Mouse (Mus musculus): ENCODE results near the gene Mef2d.
A peak's percentile ranks its signal among the peaks of the same experiment; 100 is the strongest.
"Not testable (repeated sequence)": the region's sequence is repeated elsewhere in the genome, so short reads cannot be mapped to it uniquely, and the experiment has no call there.

The Mef2d gene

DNA sequence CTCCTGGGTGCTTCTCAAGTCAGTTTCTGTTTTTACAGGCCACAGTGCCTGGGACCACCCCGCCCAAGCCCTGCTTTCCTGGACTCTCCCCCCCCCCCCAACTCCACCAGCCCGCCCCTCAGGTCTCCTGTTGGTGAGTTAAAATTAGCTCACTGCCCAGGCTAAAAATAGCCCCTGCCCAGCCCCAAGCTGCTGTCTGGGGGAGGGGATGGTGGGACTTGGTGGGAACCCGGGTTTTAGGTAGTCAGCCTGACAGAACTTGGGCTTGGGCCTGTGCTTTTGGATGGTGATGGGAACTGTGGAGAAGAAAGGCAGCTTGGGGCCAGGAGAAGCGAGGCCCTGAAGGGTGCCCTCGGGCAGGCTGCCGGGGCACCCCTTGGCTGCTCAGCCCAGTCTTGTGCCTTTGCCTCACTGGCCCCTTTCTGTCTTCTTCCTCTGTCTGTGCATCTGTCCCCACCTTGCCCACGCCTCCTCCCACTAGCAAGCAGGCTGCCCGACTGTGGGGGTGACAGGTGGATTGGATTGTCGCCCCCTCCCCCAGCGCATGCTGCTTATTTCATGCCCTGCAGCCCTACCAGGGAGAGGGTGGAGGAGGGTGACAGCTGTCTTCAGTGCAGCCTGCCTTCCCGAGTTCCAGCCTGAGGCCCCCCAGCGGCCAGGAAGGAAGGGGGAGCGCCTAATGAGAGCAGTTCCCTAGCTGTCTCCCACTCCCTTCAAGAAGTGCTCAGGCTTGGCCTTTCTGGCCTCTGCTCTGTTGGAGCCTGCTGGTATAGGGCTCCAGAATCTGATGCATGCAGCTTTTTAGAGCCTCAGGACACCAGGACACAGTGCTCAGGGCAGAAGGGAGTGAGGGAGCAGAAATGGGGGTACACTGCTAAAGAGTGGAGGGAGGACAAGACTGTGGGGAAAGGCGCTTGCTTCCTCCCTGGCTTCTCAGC is 8.2 kb downstream of the Mef2d start:
- DNase-seq (ENCODE audit: low spot score), result no peak

DNA sequence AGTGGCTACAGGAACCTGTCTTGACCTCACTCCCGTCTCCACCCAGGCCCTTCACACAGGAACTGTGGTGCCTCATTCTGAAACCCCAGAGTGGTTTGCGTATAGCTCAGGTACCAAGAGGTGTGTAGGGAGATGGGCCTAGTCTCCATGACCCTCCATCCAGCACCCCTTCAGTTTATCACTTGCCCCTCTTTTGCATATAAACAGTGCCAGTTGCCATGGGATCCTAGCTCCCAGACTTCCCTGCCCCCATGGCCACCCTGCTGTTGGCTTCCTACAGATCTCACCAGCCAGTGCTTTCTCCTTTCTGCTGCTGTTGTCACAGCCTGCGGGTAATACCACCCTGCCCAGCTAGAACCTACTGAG is 8.8 kb downstream of the Mef2d start:
- DNase-seq (ENCODE audit: low spot score), result no peak

DNA sequence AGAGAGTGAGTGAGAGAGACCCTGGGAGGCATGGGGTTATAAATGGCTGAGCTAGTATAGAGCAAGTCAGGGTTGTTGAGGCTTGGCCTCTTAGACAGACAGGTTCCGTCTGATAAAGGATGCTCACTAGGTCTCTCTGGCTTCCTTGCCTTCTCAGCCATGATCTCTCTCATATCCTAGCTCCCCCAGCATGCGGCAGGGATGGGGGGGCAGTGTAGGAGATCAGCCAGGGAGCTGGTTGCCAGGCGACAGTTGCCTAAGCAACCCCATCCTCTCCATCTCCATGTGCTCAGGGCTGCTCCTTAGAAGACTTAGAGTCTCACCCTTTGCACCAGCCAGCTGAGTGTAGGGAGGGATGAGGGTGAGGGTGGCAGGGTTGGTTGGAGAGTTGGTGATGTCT is 9.9 kb downstream of the Mef2d start:
- DNase-seq (ENCODE audit: low spot score), result no peak

DNA sequence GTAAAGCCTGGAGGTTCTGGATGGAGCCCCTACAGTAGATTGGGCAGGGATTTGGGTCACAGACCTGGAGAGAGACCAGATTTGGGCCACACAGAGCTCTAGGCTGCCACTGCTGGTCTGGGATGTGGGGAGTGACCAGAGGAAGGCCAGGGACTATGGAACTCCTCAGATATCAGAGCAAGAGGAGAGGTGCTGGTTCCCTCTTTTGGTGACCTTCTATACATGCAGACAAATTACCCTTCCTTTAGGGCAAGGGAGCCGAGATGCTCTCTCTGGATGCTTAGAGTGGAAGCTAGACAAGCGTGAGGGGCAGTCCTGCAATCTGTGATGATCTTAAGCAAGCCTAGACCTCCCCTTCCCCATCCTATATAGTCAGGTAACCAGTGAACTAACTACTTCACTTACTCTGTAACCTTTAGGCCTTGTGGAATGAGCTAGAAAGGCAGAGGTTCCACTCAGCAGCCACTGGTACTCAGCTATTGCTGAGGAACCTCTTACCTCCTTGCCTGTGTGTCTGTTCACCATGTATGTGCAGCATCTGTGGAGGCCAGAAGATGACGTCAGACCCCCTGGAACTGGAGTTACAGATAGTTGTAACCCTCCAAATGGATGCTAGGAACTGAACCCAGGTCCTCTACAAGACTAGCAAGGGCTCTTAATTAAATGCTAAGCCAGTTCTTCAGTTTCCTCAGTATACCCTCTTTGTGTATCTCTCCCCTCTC is 11.3 kb downstream of the Mef2d start:
- no peak for DNase-seq (ENCODE audit: low spot score)

DNA sequence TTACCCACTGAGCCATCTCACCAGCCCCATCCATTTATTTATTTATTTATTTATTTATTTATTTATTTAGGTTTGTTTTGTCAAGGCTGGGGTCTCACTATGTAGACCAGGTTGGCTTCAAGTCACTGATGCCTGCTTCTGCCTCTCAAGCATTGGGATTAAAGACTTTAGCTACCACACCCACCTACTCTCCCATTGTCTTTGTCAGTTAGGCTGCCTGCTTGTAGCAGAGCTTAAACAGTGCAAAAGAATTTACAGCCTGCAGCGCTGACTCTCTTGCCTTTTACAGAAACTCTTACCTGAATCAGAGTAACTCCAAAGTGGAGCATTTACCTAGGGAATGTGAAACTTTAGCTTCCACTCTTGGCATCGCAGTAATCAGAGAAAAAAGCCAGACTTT is 12.1 kb downstream of the Mef2d start:
- no peak for DNase-seq (ENCODE audit: low spot score)

DNA sequence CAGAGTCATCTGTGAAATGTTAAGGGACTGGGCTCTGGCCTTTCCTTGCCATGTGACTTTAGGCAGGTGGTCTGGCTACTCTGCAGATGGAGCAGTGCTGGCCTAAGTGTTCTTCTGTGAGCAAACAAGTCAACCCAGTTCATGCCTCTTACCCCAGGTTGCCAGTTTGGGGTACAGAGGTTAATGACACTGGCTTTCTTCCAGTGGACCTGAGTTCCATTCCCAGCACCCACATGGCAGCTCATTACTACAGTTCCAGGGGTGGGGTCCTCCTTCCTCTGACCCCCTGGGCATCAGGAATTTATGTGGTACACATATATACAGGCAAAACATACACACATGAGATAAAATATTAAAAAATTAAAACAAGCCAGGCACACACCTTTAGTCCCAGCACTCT is 14.6 kb downstream of the Mef2d start:
- no peak for DNase-seq (ENCODE audit: low spot score)

DNA sequence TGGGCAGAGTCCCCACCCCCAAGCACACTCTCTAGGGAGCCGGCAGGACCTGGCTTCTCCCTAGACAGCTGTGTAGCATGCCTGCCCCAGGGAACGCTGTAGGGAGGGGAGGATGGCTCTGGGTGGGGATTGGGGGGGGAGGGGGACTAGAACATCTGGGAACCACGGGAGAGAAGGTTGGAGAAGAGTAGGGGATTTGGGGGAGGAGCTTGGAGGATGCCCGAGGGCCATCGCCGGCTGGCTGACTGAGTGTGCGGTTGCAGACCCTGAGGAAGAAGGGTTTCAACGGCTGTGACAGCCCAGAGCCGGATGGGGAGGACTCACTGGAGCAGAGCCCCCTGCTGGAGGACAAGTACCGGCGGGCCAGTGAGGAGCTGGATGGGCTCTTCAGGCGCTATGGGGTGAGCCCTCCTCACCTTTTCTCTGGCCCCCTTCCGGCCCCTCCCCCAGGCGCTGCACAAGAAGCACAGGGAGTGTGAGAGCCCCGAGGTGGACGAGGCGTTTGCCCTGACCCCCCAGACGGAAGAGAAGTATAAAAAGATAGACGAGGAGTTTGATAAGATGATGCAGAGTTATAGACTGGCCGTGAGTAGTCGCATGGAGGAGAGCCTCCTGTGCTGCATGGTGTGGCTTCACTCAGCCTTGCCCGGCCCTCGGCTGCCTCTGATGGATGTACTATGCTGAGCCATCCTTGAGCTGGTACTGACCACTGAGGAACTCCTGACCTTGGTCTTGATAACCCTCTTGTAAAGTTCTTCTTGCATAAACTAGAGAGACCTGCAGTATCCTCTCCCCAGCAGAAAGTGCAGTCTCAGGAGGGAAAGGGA is 15.8 kb downstream of the Mef2d start:
- no peak for DNase-seq (ENCODE audit: low spot score)

DNA sequence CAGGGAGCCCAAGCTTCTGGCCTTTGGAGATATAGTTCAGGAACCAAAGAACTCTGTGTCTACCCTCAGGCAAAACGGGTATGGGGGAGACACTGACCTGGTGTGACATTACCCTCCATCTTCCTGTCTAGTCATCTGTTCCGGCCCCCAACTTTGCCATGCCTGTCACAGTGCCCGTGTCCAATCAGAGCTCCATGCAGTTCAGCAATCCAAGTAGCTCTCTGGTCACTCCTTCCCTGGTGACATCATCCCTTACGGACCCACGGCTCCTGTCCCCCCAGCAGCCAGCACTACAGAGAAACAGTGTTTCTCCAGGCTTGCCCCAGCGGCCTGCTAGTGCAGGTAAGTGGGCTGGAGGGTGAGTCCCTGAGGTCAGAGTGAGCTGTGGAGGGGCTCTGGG is 16.8 kb downstream of the Mef2d start:
- no peak for DNase-seq (ENCODE audit: low spot score)

DNA sequence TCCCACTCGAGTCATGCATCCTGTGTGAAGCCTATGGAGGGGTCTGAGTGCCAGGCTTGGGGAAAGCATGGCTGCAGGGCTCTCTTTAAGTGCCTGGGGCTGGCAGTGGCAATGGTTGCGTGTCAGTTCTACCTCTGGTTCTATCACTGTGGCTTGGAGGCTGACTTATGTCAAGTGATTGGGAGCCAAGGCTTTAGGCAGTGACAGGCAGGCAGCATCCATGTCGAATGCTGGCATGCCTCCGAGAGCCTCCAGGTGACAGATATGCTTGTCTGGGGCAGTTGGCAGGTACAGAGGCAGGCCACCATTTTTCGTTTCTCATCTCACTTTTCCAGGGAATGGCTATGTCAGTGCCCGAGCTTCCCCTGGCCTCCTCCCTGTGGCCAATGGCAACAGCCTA is 18.7 kb downstream of the Mef2d start:
- no peak for DNase-seq (ENCODE audit: low spot score)

DNA sequence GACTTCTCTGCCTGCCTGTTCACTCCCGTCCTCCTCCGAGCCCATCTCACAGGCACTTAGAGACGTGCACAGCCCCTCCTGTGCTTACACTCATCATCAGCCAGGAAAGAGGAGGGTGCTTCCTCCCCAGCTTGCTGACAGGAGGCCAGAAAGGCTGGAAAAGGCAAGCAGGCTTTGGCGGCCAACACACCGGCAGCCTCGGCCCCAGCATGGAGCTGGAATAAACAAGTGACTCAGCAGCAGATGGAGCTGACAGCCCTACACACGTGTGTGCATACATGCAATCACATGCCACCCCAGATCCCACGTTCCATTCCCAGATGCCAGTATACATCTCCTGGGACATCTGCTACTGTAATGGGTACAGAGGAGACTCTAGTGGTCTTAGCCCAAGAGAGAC is 20.1 kb downstream of the Mef2d start:
- no peak for DNase-seq (ENCODE audit: low spot score)

DNA sequence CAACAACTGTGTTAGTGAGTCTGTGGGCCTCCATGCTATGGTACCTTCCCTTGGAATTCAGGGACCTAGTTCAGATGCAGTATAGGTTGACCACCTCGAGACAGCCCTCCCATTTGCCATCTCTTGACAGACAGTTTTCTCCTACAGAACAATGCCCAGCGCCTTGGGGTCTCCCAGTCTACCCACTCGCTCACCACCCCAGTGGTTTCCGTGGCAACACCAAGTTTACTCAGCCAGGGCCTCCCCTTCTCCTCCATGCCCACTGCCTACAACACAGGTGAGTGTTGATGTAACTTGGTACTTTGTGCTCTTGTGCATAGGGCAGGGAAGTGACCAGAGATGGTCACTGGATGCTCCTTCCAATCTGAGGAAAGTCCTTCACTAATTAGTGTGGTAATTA is 20.6 kb downstream of the Mef2d start:
- DNase-seq (ENCODE audit: low spot score), result no peak

DNA sequence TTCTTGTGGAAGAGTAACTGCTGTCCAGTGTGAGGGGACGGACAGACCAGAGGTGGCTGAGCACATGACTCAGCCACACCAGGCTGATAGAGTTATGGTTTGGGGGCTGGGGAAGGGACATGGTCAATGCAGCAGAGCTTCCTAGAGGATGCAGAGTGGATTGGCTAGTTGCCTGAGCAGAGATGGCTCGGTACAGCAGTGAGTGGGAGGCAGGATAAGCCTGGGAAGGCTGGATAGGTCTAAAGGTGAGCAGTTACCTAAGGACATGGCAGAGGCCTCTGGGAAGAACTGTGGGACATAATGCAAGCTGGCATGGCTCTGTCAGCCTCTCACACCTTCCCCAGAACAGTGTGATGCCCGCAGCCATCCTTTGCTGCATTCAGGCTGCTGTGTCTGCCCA is 21.7 kb downstream of the Mef2d start:
- DNase-seq (ENCODE audit: low spot score), result no peak

DNA sequence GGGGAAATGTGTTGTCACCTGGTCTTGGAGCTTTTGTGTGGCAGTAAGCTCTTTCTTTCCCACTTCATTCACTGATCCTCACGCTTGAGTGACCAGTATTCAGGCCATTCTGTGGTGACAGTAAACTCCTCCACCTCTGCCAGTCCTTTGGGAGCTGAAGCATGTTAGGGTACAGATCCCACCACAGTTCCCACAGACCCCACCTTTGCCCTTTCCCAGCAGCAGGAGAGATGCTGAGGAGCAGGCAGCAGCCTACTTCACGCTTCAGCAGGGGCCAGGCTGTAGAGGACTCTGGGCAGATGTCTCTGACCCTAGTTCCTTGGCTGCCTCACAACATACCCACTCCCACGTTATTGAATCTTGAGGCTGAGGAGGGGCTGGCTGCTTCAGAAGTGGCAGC is 22.1 kb downstream of the Mef2d start:
- no peak for DNase-seq (ENCODE audit: low spot score)

DNA sequence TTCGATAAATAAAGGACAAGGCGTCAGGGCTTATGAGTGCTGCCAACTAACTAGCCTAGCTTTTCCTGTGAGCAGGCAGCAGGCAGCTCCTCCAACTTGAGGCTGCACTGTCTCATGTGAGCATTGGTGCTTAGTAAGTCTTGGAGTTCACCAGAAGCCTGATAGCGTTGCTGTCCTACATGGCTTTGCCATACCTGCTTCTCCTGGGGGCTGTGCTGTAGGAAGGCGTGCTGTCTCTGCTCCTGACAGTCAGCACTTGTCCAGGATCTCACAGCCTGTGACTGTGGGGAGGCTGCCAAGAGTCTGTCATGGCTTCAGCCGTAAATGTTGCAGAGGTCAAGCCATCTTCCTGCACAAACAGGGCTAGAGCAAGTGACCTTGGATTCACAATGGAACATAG is 23.9 kb downstream of the Mef2d start:
- no peak for DNase-seq (ENCODE audit: low spot score)

DNA sequence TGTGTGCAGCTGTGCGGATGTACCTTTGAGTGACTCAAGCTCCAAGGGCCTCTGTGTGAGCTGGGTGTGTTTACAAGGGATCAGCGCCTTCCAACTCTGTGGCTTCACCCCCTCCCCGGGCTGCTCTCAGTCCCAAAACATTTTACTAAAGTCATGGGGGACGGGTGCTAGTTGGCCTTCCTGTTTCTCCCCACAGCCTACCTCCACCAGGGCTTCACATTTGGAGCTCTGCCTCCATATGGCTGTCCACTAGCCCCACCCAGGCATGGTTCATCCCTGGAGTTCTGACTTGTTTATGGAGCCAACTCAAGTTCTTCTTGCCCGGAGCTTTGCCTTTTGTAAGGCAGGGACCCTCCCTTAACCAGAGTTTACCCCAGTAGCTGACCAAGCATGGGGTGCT is 28.2 kb downstream of the Mef2d start:
- DNase-seq (ENCODE audit: low spot score), result no peak

DNA sequence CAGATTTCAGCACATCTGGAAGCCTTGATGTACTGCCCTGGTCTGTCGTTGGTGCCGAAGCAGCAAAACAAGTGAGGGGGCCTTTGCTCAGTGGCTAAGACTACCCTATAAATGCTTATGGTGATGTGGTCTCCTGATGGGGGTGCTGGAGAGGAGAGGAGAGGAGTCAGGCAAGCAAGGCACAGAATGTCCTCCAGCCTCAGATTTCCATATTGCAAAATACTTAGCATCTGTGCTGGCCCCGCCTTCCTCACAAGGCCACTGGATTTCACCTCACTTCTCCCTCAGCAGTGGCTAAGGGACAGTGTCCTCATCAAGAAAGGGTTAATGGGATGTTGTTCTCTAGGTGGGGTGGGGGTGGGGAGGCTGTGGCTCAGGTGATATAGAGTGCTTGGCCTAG is 30.3 kb downstream of the Mef2d start:
- DNase-seq (ENCODE audit: low spot score), result no peak

DNA sequence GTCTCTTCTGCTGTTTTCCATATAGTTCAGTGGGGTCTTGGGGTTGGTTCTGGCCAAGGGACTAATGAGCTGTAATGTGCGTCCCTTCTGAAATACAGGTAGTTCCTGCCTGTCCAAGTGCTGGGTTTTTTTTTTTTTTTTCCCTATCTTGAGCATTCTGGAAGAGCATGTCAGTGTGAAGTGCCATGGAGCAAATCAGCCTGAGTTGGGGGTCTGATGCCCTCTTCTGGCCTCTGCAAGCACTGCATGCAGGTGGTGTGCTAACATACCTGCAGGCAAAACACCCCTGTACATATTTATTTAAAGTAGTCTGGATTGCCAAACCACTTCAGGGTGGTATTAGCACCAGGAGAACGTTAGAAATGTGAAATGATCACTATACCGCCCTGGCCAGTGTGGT is 31.2 kb downstream of the Mef2d start:
- no peak for DNase-seq (ENCODE audit: low spot score)

DNA sequence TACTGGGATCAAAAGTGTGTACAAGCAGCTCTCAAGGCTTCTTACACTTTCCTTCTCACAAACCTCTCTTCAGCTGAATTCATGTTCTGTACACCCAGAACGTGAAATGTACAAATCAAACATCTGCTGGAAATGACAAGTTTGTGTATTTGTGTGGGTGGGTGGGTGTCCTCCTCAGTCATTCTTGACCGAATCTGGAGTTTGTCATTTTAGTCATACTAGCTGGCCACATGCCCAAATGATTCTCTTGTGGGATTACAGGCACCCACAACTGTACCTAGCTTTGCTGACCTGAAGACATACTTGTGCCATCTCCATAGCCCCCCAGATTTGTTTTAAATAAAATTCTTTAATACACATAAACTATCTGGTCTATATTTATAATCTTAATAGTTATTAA is 32.7 kb downstream of the Mef2d start:
- no peak for DNase-seq (ENCODE audit: low spot score)

DNA sequence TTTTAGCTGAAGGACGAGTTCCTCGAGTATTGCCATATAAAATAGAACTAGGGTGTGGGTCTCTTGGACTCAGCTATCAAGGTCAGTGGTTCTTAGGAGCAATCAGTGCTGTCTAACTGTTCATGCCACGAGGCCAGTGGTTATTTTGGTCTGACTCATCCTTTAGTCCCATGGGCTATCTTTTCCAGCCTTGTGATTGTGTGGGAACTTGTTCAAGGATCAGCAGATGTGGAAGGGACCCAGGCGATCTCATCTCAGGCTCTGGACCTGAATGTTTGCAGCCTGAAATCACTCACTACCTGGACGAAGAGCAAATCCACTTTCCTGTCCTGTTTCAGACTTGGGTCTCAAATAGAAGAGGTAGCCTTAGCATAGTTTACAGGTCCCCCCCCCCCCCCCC is 34.9 kb downstream of the Mef2d start:
- DNase-seq (ENCODE audit: low spot score), result no peak

DNA sequence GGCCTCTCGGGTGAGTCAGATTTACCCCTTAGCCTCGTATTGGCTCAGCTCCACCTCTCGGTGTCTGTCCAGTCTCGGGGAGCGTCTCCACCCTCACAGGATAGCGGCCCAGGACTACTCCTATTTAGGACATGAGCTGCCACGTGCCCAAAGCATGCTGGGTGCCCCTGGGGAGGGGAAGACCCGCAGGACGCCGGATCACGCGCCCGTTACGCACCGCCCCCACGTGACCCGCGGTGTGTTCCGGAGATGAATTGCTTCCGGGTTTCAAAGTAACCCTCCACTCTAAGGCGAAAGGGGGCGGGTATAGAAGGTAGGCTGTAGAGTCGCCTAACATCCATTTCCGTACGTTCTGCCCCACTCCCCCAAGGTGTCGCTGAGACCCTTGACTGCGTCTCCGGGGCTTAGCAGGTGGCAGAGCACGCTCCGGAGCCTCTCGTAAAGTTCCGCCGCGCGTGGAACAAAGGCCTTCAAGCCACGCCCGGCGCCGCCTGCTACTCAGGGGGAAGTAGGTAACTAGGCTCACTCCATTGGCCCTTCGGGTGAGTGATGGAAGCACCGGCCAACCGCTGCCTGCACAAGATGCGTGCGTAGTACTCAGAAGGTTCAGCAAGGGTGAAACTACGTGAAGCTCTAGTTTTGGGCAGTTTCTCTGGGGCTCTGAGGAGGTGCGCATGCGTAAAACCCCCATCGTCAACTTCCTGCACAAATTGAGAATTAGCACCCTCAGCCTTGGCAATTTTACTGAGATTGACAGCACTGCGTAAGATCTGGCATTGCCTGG is 35.6 kb downstream of the Mef2d start:
- peak; percentile 100 for DNase-seq (ENCODE audit: low spot score)

DNA sequence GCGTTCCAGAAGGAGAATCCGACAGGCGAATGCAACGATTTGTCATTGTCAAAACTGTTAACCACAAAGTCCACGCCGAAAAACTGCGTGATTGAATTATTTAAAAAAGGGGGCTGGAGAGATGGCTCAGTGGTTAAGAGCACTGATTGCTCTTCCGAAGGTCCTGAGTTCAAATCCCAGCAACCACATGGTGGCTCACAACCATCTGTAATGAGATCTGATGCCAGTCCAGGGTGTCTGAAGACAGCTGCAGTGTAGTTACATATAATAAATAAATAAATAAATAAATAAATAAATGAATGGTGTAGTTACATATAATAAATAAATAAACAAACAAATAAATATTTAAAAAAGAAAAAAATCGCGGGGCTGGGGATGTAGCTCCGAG is 36.2 kb downstream of the Mef2d start:
- not testable (repeated sequence) for DNase-seq (ENCODE audit: low spot score)

DNA sequence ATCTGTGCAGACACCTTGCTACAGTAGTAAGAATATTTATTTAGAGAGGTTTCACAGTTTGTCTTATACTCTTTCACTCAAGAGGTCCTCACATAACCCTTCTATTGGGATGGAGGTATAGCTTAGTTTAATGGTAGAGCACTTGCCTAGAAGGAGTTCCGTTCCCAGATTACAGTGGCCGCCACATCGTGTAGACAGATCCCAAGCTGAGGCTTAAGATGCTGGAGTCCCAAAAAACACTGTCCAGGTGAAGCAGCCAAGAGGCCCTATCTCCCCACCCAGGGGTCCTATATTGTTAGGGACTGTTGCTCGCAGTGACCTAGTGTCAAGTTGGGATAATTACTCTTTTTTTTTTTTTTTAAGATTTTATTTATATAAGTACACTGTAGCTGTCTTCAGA is 36.8 kb downstream of the Mef2d start:
- no peak for DNase-seq (ENCODE audit: low spot score)

Data from layer of hippocampus, adult 9-10 months (tissue).